Mouse (Mus musculus) heart, adult 2 months (tissue): ENCODE data around the gene Kifc5b. TPM values are rescaled to one million over a fixed set of nuclear protein-coding genes. Genes with fewer than 3 reads are reported as not detected.
A peak's percentile ranks its signal among the peaks of the same experiment; 100 is the strongest.

Source experiments
- DNase-seq, 2 experiments: peaks; one replicate each; pipeline ENCODE4 v3.0.0; 2021
- H3K27ac ChIP-seq: fragments of 200-600 bp; 2 replicates; pipeline ENCODE4 v1.8.1; 2022
- H3K27me3 ChIP-seq: fragments of 200-500 bp; 2 replicates; pipeline ENCODE4 v1.6.1; 2012; ENCODE audit warnings: mild to moderate bottlenecking, low read length, inconsistent platforms, mixed read lengths; ENCODE audit not compliant: control insufficient read depth, insufficient read depth
- H3K36me3 ChIP-seq: fragments of 200-500 bp; 2 replicates; pipeline ENCODE4 v1.6.1; 2012; ENCODE audit warnings: low read length, inconsistent platforms; ENCODE audit not compliant: control insufficient read depth, insufficient read depth
- H3K4me1 ChIP-seq: fragments of 200-500 bp; 2 replicates; pipeline ENCODE4 v1.6.1; 2011; ENCODE audit warnings: low read length; ENCODE audit not compliant: control insufficient read depth, insufficient read depth
- H3K4me3 ChIP-seq: fragments of 200-600 bp; 2 replicates; pipeline ENCODE4 v1.8.1; 2022
- H3K79me2 ChIP-seq: fragments of 200-500 bp; replicated peaks from 2 replicates; pipeline ENCODE4 v1.6.1; 2012; ENCODE audit warnings: mild to moderate bottlenecking, inconsistent platforms, low read length, moderate library complexity, mixed read lengths; ENCODE audit not compliant: control insufficient read depth, insufficient read depth
- H3K9ac ChIP-seq: fragments of 200-500 bp; 2 replicates; pipeline ENCODE4 v1.6.1; 2012; ENCODE audit warnings: low read depth, mild to moderate bottlenecking, control low read depth, inconsistent platforms, low read length, mixed read lengths
- CTCF ChIP-seq: fragments of 200-600 bp; IDR thresholded peaks from 2 replicates; pipeline ENCODE4 v1.8.1; 2022; ENCODE audit warnings: antibody characterized with exemption, mild to moderate bottlenecking, moderate library complexity
- EP300 ChIP-seq: fragments of 200-500 bp; IDR thresholded peaks from 2 replicates; pipeline ENCODE4 v1.6.1; 2011; ENCODE audit warnings: low read depth, low read length, control low read depth; ENCODE audit not compliant: insufficient read depth
- POLR2A ChIP-seq: fragments of 200-500 bp; IDR thresholded peaks from 2 replicates; pipeline ENCODE4 v1.6.1; 2011; ENCODE audit warnings: mild to moderate bottlenecking, low read depth, low read length, control low read depth; ENCODE audit not compliant: insufficient read depth
- WGBS: fragments of 180-500 bp; shearing (Covaris S2); methylation state at CpG from one replicate; pipeline ENCODE4 v1.1.7; 2018; 5-methylcytosine and 5-hydroxymethylcytosine counted together
- intact Hi-C: fragments of 180-260 bp; cut with DNase I; formaldehyde crosslinking; loops from one replicate; pipeline ENCODE4 v1.15.1; 2025
- polyA plus RNA-seq: library from polyadenylated mRNA; depleted of rRNA; stranded (reverse); fragments of >200 nt; gene quantifications from 2 replicates; pipeline ENCODE4 v1.2.3, GENCODE M21; 2012
- total RNA-seq, 2 experiments: library from RNA; stranded (reverse); gene quantifications; 2 replicates each; pipeline ENCODE4 v1.2.3; 2021

Gene Kifc5b
- total and polyA plus RNA-seq, 3 experiments, result 0.26 to 0.62 (median 0.36) TPM

- Histone ChIP-seq H3K4me3 (peak overlapping the region; percentile 29; the same call in 1 of the 2 replicates), H3K4me1 (peaks cover 1% of the 10 kb centered on the region), H3K9ac (no peak overlapping the region), H3K27ac (no peak overlapping the region), H3K79me2 (no peaks in the 10 kb centered on the region), H3K27me3 (no peaks in the 10 kb centered on the region), H3K36me3 (no peaks in the 10 kb centered on the region)
- peak; percentile 68 to 72 for DNase-seq
- intact Hi-C loops, result no loop called here
- TF ChIP-seq POLR2A (no peak), EP300 (no peak), CTCF (no peak)
- 14% methylated on average over 11 of the region's 11 CpGs for WGBS
Observed at GRCm38 (mm10) chr17:26951406-26951805, 34.5 kb downstream of the Kifc5b start.

- no peak for DNase-seq
- Histone ChIP-seq H3K79me2 (no peaks in the 10 kb centered on the region), H3K4me3 (peak overlapping the region; percentile 29; the same call in 1 of the 2 replicates), H3K27ac (no peak overlapping the region), H3K9ac (no peak overlapping the region), H3K36me3 (no peaks in the 10 kb centered on the region), H3K4me1 (peaks cover 1% of the 10 kb centered on the region), H3K27me3 (no peaks in the 10 kb centered on the region)
- TF ChIP-seq EP300 (no peak), CTCF (no peak), POLR2A (no peak)
- WGBS, result 30% methylated on average over 23 of the region's 23 CpGs
- intact Hi-C loops, result no loop called here
Observed at GRCm38 (mm10) chr17:26951952-26952877, 35.3 kb downstream of the Kifc5b start.

GRCm38 (mm10) chr17:26953201-26953600 lies 36.3 kb downstream of the Kifc5b start:
- H3K27ac ChIP-seq, result peak overlapping the region; percentile 57
- TF ChIP-seq POLR2A, result no peak
- no peak for TF ChIP-seq EP300
- no peak for TF ChIP-seq CTCF
- no peaks in the 10 kb centered on the region for H3K36me3 ChIP-seq
- H3K9ac ChIP-seq, result no peak overlapping the region
- WGBS, result 54% methylated on average over 6 of the region's 6 CpGs
- H3K79me2 ChIP-seq, result no peaks in the 10 kb centered on the region
- H3K4me3 ChIP-seq, result no peak overlapping the region
- no peaks in the 10 kb centered on the region; the same call in 1 of the 2 replicates for H3K4me1 ChIP-seq
- no peak for DNase-seq
- H3K27me3 ChIP-seq, result no peaks in the 10 kb centered on the region
- intact Hi-C loops, result no loop called here

DNA sequence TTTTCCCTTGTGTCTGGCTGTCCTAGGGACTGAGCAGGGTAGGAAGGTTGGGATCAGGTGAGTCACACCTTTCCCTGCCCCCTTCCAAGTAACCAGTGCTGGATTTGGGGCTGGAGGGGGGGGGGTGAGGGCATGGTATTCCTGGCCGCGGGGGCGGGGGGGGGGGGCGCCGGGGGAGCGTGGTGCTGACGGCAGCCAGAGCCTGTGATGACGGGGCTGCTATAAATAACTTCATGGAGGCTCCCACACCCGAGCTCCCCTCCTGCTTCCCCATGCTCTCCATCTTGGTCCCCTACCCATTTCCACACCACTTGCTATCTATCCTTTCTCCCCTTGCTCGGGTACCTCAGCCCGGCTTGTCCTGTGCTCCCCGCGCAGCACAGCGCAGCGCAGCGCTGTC lies 36.8 kb downstream of the Kifc5b start:
- H3K79me2 ChIP-seq, result no peaks in the 10 kb centered on the region
- no peaks in the 10 kb centered on the region; the same call in 1 of the 2 replicates for H3K4me1 ChIP-seq
- no peak for TF ChIP-seq EP300
- no peak for TF ChIP-seq CTCF
- TF ChIP-seq POLR2A, result no peak
- H3K27me3 ChIP-seq, result no peaks in the 10 kb centered on the region
- H3K36me3 ChIP-seq, result no peaks in the 10 kb centered on the region
- H3K4me3 ChIP-seq, result peak overlapping the region; percentile 31
- H3K27ac ChIP-seq, result peak overlapping the region; percentile 72
- H3K9ac ChIP-seq, result peak overlapping the region; percentile 41
- intact Hi-C loops, result no loop called here
- DNase-seq, result no peak
- WGBS, result 21% methylated on average over 16 of the region's 16 CpGs

- Histone ChIP-seq H3K79me2 (no peaks in the 10 kb centered on the region), H3K4me1 (no peaks in the 10 kb centered on the region; the same call in 1 of the 2 replicates), H3K4me3 (no peak overlapping the region), H3K9ac (no peak overlapping the region), H3K27ac (no peak overlapping the region), H3K36me3 (no peaks in the 10 kb centered on the region), H3K27me3 (no peaks in the 10 kb centered on the region)
- WGBS, result 74% methylated on average over 5 of the region's 5 CpGs
- intact Hi-C loops, result no loop called here
- TF ChIP-seq EP300, result no peak
- no peak for TF ChIP-seq CTCF
- no peak for TF ChIP-seq POLR2A
- DNase-seq, result no peak
Observed at GRCm38 (mm10) chr17:26956309-26956708, 39.4 kb downstream of the Kifc5b start.

GRCm38 (mm10) chr17:26956895-26957294 lies 40.0 kb downstream of the Kifc5b start:
- Histone ChIP-seq H3K79me2 (no peaks in the 10 kb centered on the region), H3K9ac (no peak overlapping the region), H3K36me3 (no peaks in the 10 kb centered on the region), H3K27ac (no peak overlapping the region), H3K4me3 (no peak overlapping the region), H3K27me3 (no peaks in the 10 kb centered on the region), H3K4me1 (no peaks in the 10 kb centered on the region; the same call in 1 of the 2 replicates)
- no peak for TF ChIP-seq EP300
- TF ChIP-seq CTCF, result no peak
- no peak for TF ChIP-seq POLR2A
- WGBS, result 74% methylated on average over 18 of the region's 18 CpGs
- no peak for DNase-seq
- intact Hi-C loops, result no loop called here
